Mouse (Mus musculus) thymus, postnatal 36 days (tissue): ENCODE results near the gene Celf5.
A peak's percentile ranks its signal among the peaks of the same experiment; 100 is the strongest.

ENCODE experiments used
- DNase-seq, 2 experiments: peaks; one replicate each; pipeline ENCODE4 v3.0.0; 2022; ENCODE audit warnings: mixed read lengths in 2 of 2

Celf5 gene

DNA sequence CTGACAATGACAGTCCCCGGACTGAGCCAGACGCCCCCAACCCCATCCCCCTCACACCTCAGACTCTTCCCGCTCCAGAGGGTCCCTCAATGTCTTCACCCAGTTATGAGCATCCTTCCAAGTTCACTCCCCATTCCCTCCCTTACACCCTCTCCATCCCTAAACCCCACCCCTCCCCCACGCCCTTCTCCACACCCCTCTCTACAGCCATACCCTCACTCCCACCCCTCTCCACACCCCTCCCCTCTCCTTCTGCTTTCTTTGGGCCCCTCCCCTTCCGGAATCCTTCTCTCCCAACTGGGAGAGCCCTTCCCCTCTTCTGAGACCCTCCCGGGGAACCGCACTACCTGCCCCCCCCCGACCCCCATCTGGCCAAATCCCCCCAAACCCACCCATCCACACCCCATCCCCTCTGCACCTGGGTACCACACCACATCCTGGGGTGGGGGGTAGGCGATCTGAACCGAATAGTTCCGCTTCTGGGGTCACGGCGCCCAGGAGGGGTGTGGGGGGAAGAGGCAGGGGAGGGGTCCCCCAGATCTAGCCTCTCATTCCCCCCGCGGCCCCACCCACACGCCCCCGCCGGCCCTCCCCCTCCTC lies 10.0 kb downstream of the Celf5 start:
- peak in 1 of 2 experiments; percentile 42 for DNase-seq

GRCm38 (mm10) chr10:81470454-81470853 lies 12.1 kb downstream of the Celf5 start:
- peak; percentile 39 to 67 for DNase-seq

DNA sequence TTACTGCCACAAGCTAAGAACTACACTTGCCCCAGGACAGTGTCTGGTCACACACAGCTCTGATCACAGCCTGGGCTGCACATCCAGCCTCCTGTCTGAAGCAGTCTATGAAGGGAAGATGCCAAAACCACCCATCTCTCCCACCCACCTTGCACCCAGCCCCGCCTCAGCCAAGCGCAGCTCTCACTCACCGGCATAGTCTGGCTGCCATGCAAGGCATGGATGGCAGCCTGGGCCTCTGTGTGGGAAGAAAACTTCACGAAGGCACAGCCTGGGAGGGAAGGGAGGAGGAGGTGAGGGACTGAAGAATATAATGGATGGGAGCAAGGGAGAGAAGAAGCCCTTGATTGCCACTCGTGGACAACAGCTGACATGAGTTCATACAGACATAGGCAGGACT lies 13.3 kb downstream of the Celf5 start:
- DNase-seq: peak in 1 of 2 experiments; percentile 3

GRCm38 (mm10) chr10:81467670-81468235 lies 14.8 kb downstream of the Celf5 start:
- DNase-seq: no peak

DNA sequence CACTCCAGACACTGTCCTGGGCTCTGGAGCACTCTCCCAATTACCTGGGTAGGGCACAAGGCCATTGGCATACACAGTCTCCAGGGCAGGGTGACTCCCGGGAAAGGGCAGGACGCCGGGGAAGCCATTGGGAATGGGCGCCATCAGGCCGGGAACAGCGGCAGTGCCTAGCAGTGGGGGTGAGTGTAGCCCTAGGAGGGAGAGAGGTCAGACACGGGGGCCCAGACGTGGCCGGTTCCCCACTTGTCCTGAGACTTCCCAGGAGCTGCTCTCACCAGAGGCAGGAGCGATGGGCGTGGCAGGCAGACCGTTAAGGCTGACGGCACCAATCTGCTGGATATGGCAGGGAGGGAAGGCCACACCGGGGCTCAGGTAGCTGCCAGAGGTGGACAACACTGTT lies 15.6 kb downstream of the Celf5 start:
- DNase-seq: no peak

- DNase-seq: no peak
These were observed 16.4 kb downstream of the Celf5 start for GRCm38 (mm10) chr10:81466066-81466465.

DNA sequence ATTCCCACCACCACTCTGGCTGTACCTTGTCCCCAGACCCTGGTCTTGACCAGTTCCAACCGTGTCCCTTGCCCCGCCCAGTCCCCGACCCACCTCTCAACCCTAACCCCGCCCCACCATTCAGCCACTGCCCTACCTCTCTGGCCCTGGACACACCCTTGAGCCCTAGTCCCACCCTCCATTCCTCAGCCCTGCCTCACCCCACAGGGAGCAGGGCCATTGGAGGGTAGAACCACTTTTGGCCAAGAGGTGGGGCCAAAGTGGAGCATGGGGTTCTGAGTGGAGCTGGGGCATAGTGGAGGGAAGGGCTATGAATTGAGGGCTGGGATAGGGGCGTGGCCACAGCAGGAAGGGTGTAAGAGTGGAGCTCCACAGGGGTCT lies 17.3 kb downstream of the Celf5 start:
- no peak for DNase-seq

DNA sequence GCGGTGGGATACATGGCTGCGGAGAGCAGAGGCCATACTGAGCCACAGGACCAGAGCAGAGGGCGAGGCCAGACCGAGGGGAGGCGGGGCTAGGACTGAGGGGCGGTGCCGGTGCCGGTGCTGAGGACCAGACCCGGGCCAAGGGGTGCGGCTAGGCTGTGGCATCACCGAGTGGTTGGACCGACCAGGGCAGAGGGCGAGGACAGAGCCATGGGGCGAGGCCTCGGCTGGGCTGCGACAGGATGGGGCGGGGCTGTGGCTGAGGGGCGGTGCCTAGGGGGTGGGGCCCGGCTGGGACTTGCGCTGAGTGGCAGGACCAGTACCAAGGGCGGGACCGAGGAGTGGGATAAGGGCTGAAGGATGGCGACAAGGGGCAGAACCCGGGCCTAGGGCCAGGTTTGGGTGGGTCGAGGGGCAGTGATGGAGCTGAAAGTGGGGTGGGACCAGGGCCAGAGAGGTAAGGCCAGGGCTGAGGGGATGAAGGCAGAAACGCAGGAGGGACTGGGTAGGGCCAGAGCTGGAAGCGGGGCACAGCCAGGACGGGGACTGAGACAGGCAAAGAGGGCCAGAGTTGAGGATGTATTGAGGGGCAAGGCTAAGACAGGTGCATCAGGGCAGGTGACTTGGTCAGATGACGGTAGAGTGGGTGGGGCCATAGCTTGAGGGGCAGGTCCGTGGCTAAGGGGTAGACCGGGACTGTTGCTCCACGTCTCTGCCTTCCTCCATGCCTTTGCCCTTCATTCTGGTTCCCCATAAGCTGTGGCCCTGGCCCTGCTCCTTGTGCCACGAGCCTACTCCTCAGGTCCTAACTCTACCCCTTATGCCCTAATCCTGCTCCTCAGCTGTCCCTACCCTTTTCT lies 17.9 kb downstream of the Celf5 start:
- DNase-seq: no peak

GRCm38 (mm10) chr10:81463531-81463930 lies 19.0 kb downstream of the Celf5 start:
- DNase-seq: no peak

DNA sequence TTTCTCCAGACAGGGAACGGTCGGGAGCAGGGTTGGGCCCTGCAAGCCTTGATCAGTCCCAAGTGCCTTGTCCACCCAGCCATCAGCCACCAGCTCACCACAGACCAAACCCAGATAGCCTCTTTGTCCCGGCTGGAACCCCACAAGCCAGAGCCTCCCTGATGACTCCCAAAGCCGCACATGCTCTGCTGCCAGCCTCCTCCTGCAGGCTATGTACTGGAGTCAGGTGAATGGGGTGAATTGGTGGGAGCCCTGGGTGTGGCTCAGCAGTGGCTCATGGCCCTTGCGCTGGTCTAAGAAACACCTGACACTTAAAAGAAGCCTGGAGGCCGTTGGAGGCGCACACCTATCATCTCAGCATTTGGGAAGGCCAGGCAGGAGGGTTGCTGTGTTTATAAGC lies 19.6 kb downstream of the Celf5 start:
- no peak for DNase-seq

- DNase-seq: no peak
These were observed 20.1 kb downstream of the Celf5 start for GRCm38 (mm10) chr10:81462415-81462804.

GRCm38 (mm10) chr10:81461673-81462414 lies 20.7 kb downstream of the Celf5 start:
- no peak for DNase-seq

GRCm38 (mm10) chr10:81460951-81461350 lies 21.6 kb downstream of the Celf5 start:
- DNase-seq: no peak

DNA sequence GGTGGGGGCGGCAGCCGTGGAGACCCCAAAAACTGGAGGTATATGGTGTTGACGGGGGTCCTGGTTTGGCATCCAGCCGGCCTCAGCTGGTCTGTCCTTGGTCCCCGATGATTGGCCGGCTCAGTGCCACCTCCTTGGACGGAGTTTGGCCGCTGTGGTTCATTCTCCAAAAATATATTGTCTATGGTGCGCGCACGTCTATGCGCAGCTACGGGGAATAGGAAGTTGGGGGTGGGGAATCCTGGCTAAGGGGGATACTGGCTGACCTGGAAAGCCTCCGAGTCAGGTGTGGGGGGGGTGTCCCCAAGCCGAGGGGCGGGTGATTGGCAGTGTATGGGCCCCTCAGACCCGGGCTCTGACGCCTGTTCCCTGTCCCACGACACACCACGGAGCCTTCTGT lies 22.0 kb downstream of the Celf5 start:
- no peak for DNase-seq

- no peak for DNase-seq
These were observed 23.1 kb downstream of the Celf5 start for GRCm38 (mm10) chr10:81459399-81459798.

DNA sequence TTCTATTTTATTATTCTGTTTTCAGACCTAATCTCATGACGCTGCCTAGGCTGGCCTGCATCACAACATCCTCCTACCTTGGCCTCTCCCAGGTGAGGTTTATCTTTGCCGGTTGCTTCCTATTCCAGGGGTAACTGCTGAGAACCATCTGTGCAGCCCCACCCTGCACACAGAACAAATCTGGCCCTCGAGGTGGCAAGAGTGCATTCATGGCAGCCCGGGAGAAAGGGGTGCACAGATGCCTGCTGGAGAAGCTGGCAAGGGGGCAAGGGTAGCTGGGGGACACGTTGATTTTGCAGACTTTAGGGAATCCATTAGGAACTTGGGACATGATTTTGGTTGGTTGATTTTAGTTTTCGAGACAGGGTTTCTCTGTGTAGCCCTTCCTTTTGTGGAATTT lies 24.2 kb downstream of the Celf5 start:
- DNase-seq: no peak

- DNase-seq: no peak
These were observed 24.9 kb downstream of the Celf5 start for GRCm38 (mm10) chr10:81457624-81458023.

DNA sequence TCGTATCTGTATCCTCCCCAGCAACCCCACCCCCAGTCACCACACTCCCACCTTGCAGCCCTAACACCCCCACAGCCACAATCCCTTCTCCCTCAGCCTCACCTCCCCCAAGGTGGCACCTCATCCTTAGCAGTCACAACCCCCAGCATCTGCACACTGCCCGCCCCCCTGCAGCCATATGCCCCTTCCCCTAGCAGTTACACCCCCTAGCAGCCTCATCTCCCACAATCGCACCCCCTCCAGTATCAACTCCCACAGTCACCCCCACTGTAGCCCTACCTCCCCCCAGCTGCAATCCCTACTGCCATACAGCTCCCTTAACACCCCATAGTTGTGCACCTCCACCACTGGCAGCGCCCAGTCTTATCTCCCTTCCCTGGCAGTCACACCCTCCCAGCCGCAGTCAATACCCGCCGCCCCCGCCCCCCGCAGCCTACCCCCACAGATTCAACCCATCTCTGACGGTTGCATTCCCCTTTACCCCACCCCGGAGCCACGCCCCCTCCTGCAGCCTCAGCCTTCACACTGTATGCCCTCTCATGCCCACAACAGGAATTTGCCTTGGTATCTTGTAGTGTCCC lies 25.4 kb downstream of the Celf5 start:
- DNase-seq: no peak

GRCm38 (mm10) chr10:81455181-81455895 lies 27.2 kb downstream of the Celf5 start, which contains the start of gene Nfic:
Gene Nfic, minus strand, starts transcription at chr10:81455635.
- no peak for DNase-seq

- no peak for DNase-seq
These were observed 28.4 kb downstream of the Celf5 start for GRCm38 (mm10) chr10:81454106-81454505.

DNA sequence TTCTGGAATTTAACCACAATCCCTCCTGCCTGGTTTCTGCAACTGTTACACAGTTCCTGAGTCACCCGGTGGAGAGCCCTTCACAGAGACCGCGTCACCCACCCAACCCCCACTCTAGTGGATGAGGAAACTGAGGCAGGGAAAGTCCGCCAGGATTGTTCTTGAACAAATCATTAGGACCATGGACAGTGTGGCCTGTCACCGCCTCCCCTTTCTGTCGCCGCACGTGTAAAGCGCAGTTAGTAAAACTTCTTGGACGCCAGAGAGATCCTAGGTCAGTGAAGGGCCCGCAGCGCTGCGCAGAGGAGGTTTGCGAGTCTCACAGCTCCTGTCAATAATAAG lies 29.6 kb downstream of the Celf5 start:
- no peak for DNase-seq

DNA sequence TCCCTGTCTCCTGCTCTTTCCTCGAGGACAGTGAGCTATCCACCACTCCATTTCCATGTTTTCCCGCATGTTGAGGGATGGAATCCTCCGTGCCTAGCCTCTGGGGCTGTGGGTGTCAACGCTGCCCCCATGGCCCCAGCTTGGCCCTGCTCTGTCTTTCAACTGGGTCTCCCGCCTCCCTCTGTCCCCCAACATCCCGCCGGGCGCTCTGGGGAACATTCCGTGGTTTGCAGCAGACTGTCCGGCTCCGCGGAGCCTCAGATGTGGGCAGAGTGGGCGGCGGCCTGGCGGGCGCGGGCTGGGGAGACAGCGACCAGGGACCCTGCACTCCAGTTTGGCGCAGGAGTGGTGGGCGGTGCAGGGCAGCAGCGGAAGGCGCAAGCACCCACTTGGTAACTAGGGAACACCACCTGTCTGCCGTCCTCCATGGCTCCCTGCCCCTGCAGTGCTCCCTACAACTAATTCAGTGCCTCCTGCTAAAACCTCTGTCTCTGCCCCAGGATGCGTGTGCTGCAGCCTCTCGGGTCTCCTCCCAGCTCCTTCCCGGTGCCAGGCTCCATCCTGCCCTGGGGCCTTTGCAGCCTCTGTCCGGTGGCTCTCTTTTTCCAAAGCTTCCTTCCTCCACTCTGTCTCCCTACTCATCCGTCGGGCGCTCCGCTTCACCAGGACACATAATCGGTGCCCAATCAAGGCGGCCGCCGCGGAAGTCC lies 30.1 kb downstream of the Celf5 start:
- DNase-seq: peak in 1 of 2 experiments; percentile 9
